Mouse (Mus musculus) hindbrain, embryonic 12.5 days (tissue): ENCODE measurements around the gene Lama1. TPM values are rescaled to one million over a fixed set of nuclear protein-coding genes. Genes with fewer than 3 reads are reported as not detected.
"Not testable (repeated sequence)": the region's sequence is repeated elsewhere in the genome, so short reads cannot be mapped to it uniquely, and the experiment has no call there.

ENCODE experiments used
- ATAC-seq: fragments of 200-750 bp; cut with Nextera tagmentation; 2 replicates; pipeline ENCODE4 v1.8.0; 2017; ENCODE audit warnings: moderate TSS enrichment; ENCODE audit not compliant: low FRiP score
- H3K27ac ChIP-seq: fragments of 300-500 bp; sonication (generic); 2 replicates; pipeline ENCODE4 v1.5.1; 2016; ENCODE audit warnings: mild to moderate bottlenecking
- H3K27me3 ChIP-seq: fragments of 300-500 bp; sonication (generic); 2 replicates; pipeline ENCODE4 v1.6.1; 2016; ENCODE audit warnings: mild to moderate bottlenecking
- H3K36me3 ChIP-seq: fragments of 300-500 bp; sonication (generic); 2 replicates; pipeline ENCODE4 v1.6.1; 2016; ENCODE audit warnings: mild to moderate bottlenecking
- H3K4me1 ChIP-seq: fragments of 300-500 bp; sonication (generic); 2 replicates; pipeline ENCODE4 v1.6.1; 2016
- H3K4me2 ChIP-seq: fragments of 300-500 bp; sonication (generic); replicated peaks from 2 replicates; pipeline ENCODE4 v1.6.1; 2016; ENCODE audit warnings: mild to moderate bottlenecking
- H3K4me3 ChIP-seq: fragments of 300-500 bp; sonication (generic); 2 replicates; pipeline ENCODE4 v1.5.1; 2016; ENCODE audit warnings: mild to moderate bottlenecking
- H3K9ac ChIP-seq: fragments of 300-500 bp; sonication (generic); 2 replicates; pipeline ENCODE4 v1.6.1; 2016; ENCODE audit warnings: mild to moderate bottlenecking, moderate library complexity
- H3K9me3 ChIP-seq: fragments of 300-500 bp; sonication (generic); replicated peaks from 2 replicates; pipeline ENCODE4 v1.6.1; 2016; ENCODE audit warnings: mild to moderate bottlenecking
- WGBS: fragments of 180-500 bp; shearing (Covaris S2); methylation state at CpG from one replicate; pipeline ENCODE4 v1.1.7; 2016; 5-methylcytosine and 5-hydroxymethylcytosine counted together
- polyA plus RNA-seq: library from polyadenylated mRNA; unstranded; fragments of >200 nt; fragmentation: Nextera tagmentation; extraction: Ambion mirVana; gene quantifications from 2 replicates; pipeline ENCODE4 v1.2.1, GENCODE M21; 2016

Gene Lama1
- polyA plus RNA-seq, 1 experiment from 2014 or later, result 19.2 TPM

DNA sequence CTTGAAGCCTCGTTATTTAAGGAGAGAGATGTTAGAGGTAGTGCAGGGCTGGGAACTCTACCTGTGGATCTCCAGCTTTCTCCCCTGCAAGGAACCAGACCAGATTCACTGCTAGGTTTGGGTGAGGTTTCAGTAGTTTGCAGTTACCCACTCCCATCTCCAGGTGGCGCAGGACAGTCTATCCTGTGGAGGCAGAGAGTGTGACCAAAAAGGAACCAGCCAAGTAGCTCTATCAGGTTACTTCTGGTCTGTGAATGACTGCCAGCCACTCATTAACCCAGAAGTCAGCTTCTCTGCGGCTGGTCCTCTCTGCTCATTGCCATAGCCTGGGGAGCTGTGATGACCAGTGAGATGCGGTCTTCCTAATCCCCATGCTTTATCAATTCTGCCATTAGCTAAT, 82.8 kb downstream of the Lama1 start:
- Histone ChIP-seq H3K9ac (no peak overlapping the region), H3K27ac (no peak overlapping the region), H3K36me3 (peaks cover 26% of the 10 kb centered on the region), H3K27me3 (no peaks in the 10 kb centered on the region), H3K4me1 (no peaks in the 10 kb centered on the region), H3K4me3 (no peak overlapping the region), H3K4me2 (no peak overlapping the region), H3K9me3 (no peaks in the 10 kb centered on the region)
- no peak for ATAC-seq
- whole genome bisulfite sequencing, result 58% methylated on average over 4 of the region's 4 CpGs

DNA sequence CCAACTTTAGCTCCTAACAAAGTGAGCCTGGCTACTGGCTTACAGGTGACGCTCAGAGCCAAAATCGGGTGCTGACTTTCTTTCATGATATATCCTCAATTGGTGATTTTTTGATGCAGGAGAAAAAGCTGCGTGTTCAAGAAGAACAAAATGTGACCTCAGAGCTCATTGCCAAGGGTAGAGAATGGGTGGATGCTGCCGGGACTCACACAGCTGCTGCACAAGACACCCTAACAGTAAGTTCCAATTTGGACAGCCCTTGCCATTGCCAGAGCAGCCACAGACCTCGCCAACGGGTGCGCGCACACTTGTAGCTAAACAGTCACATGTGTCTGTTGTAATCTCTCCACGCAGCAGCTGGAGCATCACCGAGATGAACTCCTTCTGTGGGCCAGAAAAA, 94.0 kb downstream of the Lama1 start:
- no peak for ATAC-seq
- H3K27me3 ChIP-seq, result no peaks in the 10 kb centered on the region
- H3K9ac ChIP-seq, result no peak overlapping the region
- no peaks in the 10 kb centered on the region for H3K9me3 ChIP-seq
- H3K4me3 ChIP-seq, result no peak overlapping the region
- 94% methylated on average over 10 of the region's 10 CpGs for WGBS
- no peaks in the 10 kb centered on the region for H3K4me1 ChIP-seq
- peaks cover 42% of the 10 kb centered on the region for H3K36me3 ChIP-seq
- H3K4me2 ChIP-seq, result no peak overlapping the region
- no peak overlapping the region for H3K27ac ChIP-seq

DNA sequence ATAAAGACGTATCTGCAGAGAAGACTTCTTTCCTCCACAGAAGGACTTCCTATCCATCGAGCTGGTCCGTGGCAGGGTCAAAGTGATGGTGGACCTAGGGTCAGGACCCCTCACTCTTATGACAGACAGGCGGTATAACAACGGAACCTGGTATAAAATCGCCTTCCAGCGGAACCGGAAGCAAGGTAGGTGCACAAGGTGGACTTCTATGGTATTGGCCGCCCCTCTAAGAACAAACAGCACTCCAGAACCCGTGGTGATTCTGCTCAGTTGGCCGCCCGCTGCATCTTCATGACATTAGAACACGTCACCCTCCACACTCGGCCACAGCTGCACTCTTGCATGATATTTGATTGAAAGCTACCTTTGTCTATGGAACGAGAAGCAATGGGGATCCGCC, 112.1 kb downstream of the Lama1 start:
- Histone ChIP-seq H3K9ac (no peak overlapping the region), H3K4me1 (no peaks in the 10 kb centered on the region), H3K4me2 (no peak overlapping the region), H3K27ac (no peak overlapping the region), H3K27me3 (no peaks in the 10 kb centered on the region), H3K36me3 (peaks cover 69% of the 10 kb centered on the region), H3K9me3 (no peaks in the 10 kb centered on the region), H3K4me3 (no peak overlapping the region)
- ATAC-seq, result no peak
- 88% methylated on average over 16 of the region's 16 CpGs for WGBS

DNA sequence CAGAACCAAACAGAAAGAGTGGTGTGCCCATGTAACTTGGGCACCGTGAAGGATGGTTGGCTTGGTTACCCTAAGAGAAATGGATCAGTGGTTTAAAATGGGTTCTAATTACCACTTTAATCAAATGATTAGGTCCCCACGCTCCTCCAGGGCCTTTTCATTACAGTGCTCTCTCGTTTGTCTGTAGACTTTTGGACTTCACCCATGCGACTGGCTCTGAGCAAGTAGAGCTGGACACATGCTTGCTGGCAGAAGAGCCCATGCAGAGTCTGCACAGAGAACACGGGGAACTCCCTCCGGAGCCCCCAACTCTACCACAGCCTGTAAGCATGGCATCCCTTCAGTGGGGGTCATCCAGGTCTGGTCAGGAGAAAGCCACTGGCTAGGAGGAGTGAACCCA, 116.6 kb downstream of the Lama1 start:
- peaks cover 80% of the 10 kb centered on the region for H3K36me3 ChIP-seq
- ATAC-seq, result no peak
- H3K9ac ChIP-seq, result no peak overlapping the region
- 90% methylated on average over 6 of the region's 6 CpGs for WGBS
- no peak overlapping the region for H3K4me2 ChIP-seq
- H3K27me3 ChIP-seq, result no peaks in the 10 kb centered on the region
- H3K4me3 ChIP-seq, result no peak overlapping the region
- no peaks in the 10 kb centered on the region for H3K9me3 ChIP-seq
- H3K27ac ChIP-seq, result no peak overlapping the region
- no peaks in the 10 kb centered on the region for H3K4me1 ChIP-seq

DNA sequence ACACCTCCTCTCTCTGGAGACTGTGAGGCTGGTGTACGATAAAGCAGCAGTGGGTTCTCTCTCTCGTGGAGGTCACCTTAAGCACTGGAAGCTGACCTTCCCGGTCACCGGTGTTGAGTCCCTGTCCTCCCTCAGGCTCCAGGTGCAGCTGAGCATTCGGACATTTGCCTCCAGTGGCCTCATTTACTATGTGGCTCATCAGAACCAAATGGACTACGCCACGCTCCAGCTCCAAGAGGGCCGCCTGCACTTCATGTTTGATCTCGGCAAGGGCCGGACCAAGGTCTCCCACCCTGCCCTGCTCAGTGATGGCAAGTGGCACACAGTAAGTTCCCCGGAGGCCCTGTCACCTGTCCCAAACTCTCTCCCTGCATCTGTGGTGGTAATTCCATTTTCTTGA, 118.7 kb downstream of the Lama1 start:
- no peak for ATAC-seq
- 0 out of 2 replicates have a peak, but pooled peaks cover 3% of the 10 kb centered on the region for H3K4me1 ChIP-seq
- H3K36me3 ChIP-seq, result peaks cover 64% of the 10 kb centered on the region
- no peak overlapping the region for H3K27ac ChIP-seq
- WGBS, result 95% methylated on average over 11 of the region's 11 CpGs
- no peaks in the 10 kb centered on the region for H3K9me3 ChIP-seq
- no peak overlapping the region for H3K4me3 ChIP-seq
- H3K27me3 ChIP-seq, result no peaks in the 10 kb centered on the region
- H3K9ac ChIP-seq, result no peak overlapping the region
- H3K4me2 ChIP-seq, result no peak overlapping the region

DNA sequence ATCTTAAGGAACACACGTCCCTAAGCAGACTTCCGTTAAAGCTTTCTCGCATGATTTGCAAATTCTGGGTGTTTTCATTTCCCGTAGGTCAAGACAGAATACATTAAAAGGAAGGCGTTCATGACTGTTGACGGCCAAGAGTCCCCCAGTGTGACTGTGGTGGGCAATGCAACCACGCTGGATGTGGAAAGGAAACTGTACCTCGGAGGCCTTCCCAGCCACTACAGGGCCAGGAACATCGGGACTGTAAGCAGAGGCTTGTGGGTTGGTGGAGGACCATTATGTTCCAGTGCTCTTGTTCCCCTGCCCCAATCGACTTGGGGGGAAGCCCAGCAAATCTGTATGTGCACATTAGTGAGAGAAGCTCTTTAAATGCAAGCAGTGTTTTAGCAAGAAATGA, 119.9 kb downstream of the Lama1 start:
- WGBS, result 91% methylated on average over 10 of the region's 10 CpGs
- no peak overlapping the region for H3K9ac ChIP-seq
- H3K4me3 ChIP-seq, result no peak overlapping the region
- no peak overlapping the region for H3K27ac ChIP-seq
- H3K4me1 ChIP-seq, result 0 out of 2 replicates have a peak, but pooled peaks cover 3% of the 10 kb centered on the region
- ATAC-seq, result no peak
- peaks cover 59% of the 10 kb centered on the region for H3K36me3 ChIP-seq
- no peak overlapping the region for H3K4me2 ChIP-seq
- H3K27me3 ChIP-seq, result no peaks in the 10 kb centered on the region
- H3K9me3 ChIP-seq, result no peaks in the 10 kb centered on the region

DNA sequence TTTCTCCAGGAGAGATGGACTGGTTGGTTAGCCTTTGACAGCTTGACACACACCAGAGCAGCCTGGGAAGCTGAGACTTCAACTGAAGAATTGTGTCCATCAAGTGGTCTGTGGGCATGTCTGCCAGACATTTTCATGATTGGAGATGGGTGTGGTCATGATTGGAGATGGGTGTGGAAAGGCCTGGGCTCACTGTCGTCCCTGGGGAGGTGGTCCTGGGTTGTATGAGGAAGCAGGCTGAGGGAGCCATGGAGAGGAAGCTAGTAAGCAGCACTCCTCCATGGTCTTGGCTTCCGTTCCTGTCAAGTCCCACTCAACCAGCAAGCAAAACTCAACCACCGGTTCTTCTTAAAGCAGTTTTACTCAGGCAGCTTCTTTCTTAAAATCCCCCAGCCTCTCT, 130.4 kb downstream of the Lama1 start:
- no peak for ATAC-seq
- 89% methylated on average over 3 of the region's 3 CpGs for WGBS
- H3K27ac ChIP-seq, result no peak overlapping the region

DNA sequence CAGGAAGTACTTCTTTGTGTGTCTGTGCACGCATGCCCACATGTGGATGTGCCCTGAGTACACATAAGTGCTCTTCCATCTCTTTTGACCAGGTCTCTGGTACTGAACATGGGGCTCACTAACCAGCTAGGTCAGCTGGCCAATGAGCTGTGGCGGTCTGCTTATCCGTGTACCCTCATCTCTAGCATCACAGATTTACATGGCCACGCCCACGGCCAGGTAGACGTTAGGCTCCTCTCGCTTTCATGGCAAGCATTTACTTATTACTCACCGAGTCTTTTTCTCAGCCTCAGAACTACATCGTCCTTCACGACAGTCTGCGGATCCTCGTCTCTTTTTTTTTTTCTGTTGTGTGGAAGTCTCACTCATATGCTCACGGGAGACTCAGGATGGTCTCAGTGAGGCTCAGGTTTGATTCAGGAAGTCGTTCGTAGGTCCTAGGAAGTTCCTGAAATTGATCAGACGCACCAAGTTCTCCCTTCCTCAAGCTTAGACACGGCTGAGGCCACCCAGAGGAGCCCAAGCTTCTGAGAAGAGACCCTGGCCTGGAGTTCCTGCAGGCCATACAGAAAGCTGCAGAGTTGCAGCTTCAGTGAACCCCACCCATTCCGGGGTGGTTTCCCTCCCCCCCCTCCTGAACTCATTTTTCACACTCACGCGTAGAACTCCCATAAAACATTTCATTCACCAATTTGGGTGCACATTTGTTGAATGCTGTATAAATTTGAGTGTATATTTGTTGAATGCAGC, 139.3 kb downstream of the Lama1 start:
- no peak overlapping the region for H3K27ac ChIP-seq
- H3K9ac ChIP-seq, result no peak overlapping the region
- no peaks in the 10 kb centered on the region for H3K27me3 ChIP-seq
- no peak overlapping the region for H3K4me3 ChIP-seq
- WGBS, result 95% methylated on average over 20 of the region's 20 CpGs
- H3K4me1 ChIP-seq, result no peaks in the 10 kb centered on the region
- no peaks in the 10 kb centered on the region for H3K9me3 ChIP-seq
- no peak overlapping the region for H3K4me2 ChIP-seq
- no peak for ATAC-seq
- no peaks in the 10 kb centered on the region for H3K36me3 ChIP-seq

More for the DNA sequence above, 130.4 kb downstream of the Lama1 start:
- Histone ChIP-seq H3K27me3 (no peaks in the 10 kb centered on the region), H3K4me2 (no peak overlapping the region), H3K9me3 (no peaks in the 10 kb centered on the region), H3K4me3 (no peak overlapping the region), H3K4me1 (no peaks in the 10 kb centered on the region), H3K36me3 (0 out of 2 replicates have a peak, but pooled peaks cover 13% of the 10 kb centered on the region), H3K9ac (no peak overlapping the region)

DNA sequence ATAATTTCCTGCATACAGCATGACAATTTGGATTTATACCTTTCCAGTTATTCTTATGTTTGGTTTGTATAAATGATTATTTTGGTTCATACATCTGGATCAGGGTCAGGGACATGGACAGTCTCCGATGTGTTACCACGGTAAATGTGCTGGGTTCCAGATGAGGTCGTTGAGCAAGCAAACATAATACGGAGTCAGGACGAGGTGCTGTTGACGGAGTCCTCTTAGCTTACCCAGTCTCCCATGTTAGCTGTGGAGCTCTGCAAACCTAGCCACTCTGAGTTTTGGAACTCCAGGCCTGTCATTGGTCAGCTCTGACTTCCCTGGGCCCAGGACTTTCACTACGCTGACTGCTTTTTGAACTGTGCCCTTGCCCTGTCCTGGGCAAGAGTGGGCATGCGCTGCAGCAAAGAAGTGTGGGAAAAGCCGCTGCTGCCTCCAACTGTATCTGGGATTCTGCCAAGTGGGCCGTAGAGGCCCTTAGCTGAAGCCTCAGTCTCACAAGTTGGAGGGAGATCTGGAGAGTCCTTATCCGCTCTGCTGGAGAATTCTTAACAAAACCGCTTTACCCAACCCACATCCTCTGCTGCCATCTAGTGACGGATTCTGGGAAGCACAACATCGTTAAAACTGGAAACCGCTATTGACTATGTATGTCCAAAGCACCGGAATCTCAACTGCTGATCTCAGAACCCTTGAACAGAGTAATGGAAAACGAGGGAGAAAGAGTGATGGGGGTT, 140.5 kb downstream of the Lama1 start:
- WGBS, result 63% methylated on average over 17 of the region's 17 CpGs
- Histone ChIP-seq H3K4me2 (no peak overlapping the region), H3K27me3 (no peaks in the 10 kb centered on the region), H3K9me3 (no peaks in the 10 kb centered on the region), H3K4me1 (no peaks in the 10 kb centered on the region), H3K36me3 (no peaks in the 10 kb centered on the region), H3K9ac (no peak overlapping the region), H3K4me3 (no peak overlapping the region), H3K27ac (no peak overlapping the region)
- ATAC-seq, result 0 out of 2 replicates have a peak, but pooled peaks have one; percentile 35

DNA sequence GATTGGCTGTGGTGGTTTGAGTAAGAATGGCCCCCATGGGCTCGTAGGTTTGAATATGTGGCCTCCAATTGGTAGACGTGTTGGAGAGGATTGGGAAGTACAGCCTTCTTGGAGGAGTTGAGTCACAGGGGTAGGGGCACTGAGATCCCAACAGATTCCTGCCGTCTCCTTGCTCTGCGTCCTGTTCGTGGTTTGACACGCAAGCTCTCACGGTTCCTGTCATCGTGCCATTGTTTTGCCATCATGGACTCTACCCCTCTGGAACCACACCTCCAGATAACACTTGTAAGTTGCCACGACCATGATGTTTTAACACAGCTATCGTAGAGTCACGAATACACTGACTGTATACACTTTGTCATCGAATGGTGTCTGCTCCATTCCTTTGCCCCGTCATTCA, 141.9 kb downstream of the Lama1 start:
- no peak overlapping the region for H3K4me2 ChIP-seq
- no peak overlapping the region for H3K27ac ChIP-seq
- H3K9me3 ChIP-seq, result no peaks in the 10 kb centered on the region

DNA sequence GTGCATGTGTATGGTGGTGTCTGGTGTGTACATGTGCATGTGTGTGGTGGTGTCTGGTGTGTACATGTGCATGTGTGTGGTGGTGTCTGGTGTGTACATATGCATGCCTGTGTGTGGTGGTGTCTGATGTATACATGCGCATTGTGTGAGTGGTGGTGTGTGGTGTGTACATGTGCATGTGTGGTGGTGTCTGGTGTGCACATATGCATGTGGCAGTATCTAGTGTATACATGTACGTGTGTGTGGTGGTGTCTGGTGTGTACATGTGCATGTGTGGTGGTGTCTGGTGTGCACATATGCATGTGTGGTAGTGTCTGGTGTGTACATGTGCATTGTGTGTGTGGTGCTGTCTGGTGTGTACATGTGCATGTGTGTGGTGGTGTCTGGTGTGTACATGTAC, 144.4 kb downstream of the Lama1 start:
- 98% methylated on average over 2 of the region's 2 CpGs for WGBS
- not testable (repeated sequence) for H3K27me3 ChIP-seq, H3K27ac ChIP-seq, ATAC-seq, H3K4me2 ChIP-seq, H3K36me3 ChIP-seq, H3K9ac ChIP-seq, H3K9me3 ChIP-seq, H3K4me3 ChIP-seq, H3K4me1 ChIP-seq

More for the DNA sequence above, 141.9 kb downstream of the Lama1 start:
- no peaks in the 10 kb centered on the region for H3K27me3 ChIP-seq
- H3K4me3 ChIP-seq, result no peak overlapping the region
- no peak overlapping the region for H3K9ac ChIP-seq
- no peaks in the 10 kb centered on the region for H3K4me1 ChIP-seq
- ATAC-seq, result no peak
- H3K36me3 ChIP-seq, result no peaks in the 10 kb centered on the region
- WGBS, result 88% methylated on average over 13 of the region's 13 CpGs

DNA sequence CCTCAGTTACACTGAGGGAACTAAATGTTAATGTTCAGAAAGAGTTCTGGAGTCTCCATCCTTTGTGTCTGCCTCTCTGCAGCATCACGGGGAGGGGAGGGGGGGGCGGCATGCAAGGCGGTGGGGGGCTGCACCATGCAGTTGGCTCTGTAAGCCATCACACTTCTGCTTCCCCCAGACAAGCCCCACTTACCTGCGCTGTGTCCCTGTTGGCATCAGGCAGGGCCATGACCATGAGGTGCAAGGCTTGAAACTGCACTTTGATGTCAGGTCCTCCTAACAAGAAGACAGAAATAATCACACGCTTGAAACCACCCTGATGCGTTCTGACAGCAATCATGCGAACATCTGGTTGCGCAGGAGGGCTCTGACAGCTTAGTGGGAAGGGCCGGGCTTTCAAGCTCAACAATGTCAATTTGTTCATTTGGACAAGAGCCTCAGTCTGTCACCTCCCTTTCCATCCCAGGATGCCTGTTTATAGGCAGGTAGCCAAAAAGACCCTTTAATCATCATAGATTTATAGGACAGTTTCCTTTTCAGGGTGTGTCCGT, 164.1 kb downstream of the Lama1 start:
- Histone ChIP-seq H3K36me3 (0 out of 2 replicates have a peak, but pooled peaks cover 4% of the 10 kb centered on the region), H3K27me3 (no peaks in the 10 kb centered on the region), H3K27ac (no peak overlapping the region), H3K4me1 (0 out of 2 replicates have a peak, but pooled peaks cover 3% of the 10 kb centered on the region), H3K9me3 (no peaks in the 10 kb centered on the region), H3K4me2 (no peak overlapping the region), H3K9ac (no peak overlapping the region), H3K4me3 (no peak overlapping the region)
- no peak for ATAC-seq
- WGBS, result 92% methylated on average over 10 of the region's 10 CpGs
